Mouse (Mus musculus) large intestine, adult 2 months (tissue): ENCODE results near the gene Metap1d. TPM values are rescaled to one million over a fixed set of nuclear protein-coding genes. Genes with fewer than 3 reads are reported as not detected.
A peak's percentile ranks its signal among the peaks of the same experiment; 100 is the strongest.

Experiments
- DNase-seq: peaks from one replicate; pipeline ENCODE4 v3.0.0-alpha.2; 2012; ENCODE audit warnings: low read depth, low spot score
- whole genome bisulfite sequencing: fragments of 180-500 bp; shearing (Covaris S2); methylation state at CpG from one replicate; pipeline ENCODE4 v1.1.7; 2018; 5-methylcytosine and 5-hydroxymethylcytosine counted together
- polyA plus RNA-seq: library from polyadenylated mRNA; depleted of rRNA; stranded (reverse); fragments of >200 nt; gene quantifications from 2 replicates; pipeline ENCODE4 v1.2.3, GENCODE M21; 2012; rRNA removed

The Metap1d gene
- 12.7 and 15.6 TPM in 2 replicates for polyA plus RNA-seq

DNA sequence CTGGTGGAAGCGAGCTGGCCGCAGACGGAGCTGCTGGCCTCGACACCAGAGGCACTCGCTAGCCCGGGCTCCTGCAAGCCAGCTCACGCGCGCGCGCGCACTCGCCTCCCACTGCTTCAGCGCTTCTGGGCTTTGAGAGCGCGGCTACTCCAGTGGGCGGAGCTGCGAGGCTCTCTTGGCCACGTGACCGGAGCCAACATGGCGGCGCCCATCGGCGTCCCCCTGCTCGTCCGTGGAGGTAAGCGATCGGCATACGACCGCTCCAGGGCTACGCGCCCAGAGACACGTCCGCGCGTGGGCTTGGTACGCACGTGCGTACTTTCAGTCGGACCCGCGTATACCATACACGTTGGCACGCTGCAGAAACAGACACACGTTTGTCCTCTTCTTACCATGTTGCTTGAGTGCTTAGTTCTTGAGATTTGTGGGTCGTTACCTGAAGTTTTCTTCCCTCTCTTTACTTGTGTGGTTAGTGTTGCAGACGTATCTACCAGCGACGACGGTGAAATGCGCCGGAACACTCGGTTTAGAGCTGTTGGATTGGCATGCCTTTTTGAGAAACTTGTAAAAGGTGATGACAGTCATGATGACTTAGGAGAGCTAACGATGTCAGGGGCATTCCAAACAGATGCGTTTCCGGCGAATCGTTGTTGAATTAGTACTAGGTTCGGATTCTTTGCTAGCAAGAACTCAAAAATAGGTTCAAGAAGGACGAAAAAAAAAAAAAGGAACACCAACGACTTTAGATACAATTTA lies at the start of gene Metap1d:
Gene Metap1d, plus strand, starts transcription at position 116 of the 756 bp plus-strand sequence.
- peak; percentile 82 for DNase-seq
- under 1% methylated on average over 61 of the region's 61 CpGs for WGBS

DNA sequence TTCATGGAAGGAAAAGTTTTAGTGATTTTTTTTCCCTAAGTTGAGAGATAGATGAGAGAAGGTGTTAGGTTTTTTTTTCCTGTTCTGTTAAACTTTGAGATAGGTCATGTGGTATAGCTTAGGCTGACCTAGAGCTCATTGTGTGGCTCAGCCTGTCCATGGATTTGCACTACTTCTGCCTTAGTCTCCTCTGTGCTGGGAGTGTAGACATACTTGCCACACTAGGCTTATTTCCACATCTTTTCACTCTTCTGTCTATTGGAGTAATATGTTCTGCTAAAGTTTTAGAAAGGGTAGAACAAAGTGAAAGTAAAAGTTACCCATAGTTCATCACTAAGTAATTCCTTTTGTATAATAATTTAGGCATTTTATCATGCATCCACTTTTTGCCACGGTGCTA lies 47.5 kb upstream of the Metap1d start:
- WGBS = 80% methylated on average over 1 of the region's 1 CpGs
- DNase-seq = no peak

DNA sequence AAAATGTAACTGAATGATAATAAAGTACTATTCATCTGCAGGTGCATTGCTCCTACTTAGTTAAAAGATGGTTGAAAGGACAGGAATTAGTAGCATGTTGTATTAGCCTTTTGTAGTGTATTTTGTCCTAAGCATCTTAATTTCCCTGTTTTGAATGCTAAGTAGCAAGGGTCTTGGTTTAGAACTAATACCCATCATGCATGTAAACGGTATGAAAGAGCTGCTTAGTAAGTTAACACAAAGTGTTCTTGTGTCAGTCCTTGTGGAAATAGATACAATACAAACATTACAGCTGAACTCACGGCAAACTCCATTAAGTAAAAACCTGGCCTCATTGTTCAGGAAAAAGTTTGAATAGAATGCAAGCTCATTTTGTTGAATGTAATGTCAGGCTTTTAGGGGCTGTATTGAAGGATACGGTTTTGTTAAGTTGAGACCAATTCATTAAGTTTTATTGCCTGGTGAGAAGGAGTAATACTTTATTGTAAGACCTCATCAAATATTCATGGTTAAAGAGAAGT lies 34.3 kb upstream of the Metap1d start:
- WGBS = 85% methylated on average over 3 of the region's 3 CpGs

GRCm38 (mm10) chr2:71419408-71419807 lies 33.7 kb upstream of the Metap1d start:
- WGBS = 78% methylated on average over 3 of the region's 3 CpGs
- no peak for DNase-seq

More for the DNA sequence above, 34.3 kb upstream of the Metap1d start:
- DNase-seq = no peak

- no peak for DNase-seq
- WGBS = 94% methylated on average over 9 of the region's 9 CpGs
These were observed 32.1 kb upstream of the Metap1d start for GRCm38 (mm10) chr2:71420895-71421425.

- 74% methylated on average over 4 of the region's 4 CpGs for WGBS
- no peak for DNase-seq
These were observed 28.5 kb upstream of the Metap1d start for GRCm38 (mm10) chr2:71424545-71424944.

DNA sequence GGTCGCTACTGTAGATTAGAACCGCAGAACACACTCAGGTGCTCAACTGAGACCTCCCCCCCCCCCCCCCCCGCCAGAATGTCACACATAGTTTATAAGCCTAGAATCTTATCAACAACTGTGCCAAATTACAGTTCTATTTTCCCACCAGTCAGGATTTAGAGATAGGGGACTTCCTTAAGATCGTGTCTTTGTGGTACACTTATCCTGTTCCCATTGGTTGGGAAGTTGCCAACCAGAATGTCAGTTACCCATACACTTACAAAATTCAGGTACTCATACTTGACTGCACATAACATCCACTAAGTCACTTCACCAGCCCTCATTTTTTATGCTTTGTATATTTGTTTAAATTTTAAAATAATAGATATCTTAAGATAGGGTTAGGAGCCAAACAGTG lies 17.6 kb upstream of the Metap1d start:
- no peak for DNase-seq
- 80% methylated on average over 4 of the region's 4 CpGs for WGBS

- 33% methylated on average over 2 of the region's 2 CpGs for whole genome bisulfite sequencing
- DNase-seq = no peak
These were observed 9.7 kb upstream of the Metap1d start for GRCm38 (mm10) chr2:71443376-71443775.

DNA sequence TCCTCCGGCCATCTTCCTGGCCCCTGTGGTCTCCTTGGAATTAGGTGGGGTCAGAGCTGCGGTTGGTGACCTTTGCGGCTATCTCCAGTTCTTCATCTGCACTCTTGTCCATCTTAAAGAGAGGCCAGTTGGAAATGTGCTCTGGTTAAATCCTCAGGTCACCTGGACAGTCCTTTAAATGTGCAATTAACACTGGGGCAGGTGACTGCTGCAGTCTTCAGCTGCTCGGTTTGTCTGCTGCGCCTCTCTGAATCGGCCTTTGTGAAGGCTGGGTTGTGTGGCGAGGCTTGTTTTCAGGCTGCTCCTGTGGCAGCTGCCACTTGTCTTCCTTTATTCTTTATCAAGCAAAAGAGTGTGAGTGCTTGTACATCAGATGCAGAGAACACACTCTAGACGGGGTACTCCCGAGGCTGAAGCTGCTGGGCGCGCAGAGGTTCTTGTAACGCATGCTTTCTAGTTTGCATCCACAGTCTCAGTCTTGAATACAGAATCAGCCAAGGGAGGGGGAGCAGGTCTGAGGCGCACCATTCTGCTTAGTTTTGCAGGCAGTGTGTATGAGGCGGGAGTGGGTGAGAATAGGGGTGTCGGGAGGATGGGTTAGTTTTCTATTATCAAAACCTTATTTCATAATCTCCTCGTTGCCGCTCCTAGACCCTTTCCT lies 7.4 kb upstream of the Metap1d start:
- DNase-seq = no peak
- 60% methylated on average over 17 of the region's 17 CpGs for WGBS

DNA sequence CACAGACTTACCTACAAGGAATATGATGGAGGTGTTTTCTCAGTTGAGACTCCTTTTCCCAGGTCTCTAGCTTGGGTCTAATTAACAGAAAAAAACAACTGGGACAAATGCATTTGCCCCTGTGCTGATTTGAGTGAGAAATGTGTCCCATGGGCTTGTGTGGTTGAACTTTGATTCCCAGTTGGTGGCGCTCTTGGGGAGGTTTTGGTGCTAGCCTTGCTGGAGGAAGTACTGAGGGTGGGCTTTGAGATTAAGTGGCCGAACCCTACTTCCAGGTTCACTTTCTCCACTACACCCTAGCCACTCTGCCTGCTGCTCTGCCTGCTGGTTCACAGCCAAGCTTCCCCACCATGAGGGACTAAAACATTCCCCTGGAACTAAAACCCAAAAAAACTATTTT lies 3.5 kb upstream of the Metap1d start:
- DNase-seq = no peak
- 17% methylated on average over 2 of the region's 2 CpGs for WGBS

DNA sequence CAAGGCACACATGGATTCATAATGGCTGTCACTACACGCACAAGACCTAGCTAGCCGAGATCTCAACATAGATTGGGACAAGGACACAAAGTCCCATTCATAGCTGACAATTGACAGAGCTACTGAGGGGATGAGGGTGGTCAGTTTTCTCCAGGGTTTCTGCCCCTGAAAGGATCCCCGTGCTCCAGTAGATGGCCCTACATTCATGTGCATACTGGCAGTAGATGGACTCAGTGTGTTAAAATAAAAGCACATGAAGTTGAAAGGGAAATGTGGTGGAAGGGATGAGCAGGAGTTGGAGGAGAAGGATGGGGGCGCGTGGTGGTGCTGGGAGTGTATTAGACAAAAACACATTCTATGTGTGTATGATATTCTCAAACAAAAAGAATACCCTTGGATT lies 1.3 kb upstream of the Metap1d start:
- no peak for DNase-seq
- 75% methylated on average over 5 of the region's 5 CpGs for WGBS

- 15% methylated on average over 4 of the region's 4 CpGs for WGBS
- DNase-seq = no peak
These were observed 813 bp downstream of the Metap1d start for GRCm38 (mm10) chr2:71453917-71454260.

- WGBS = 80% methylated on average over 13 of the region's 13 CpGs
- no peak for DNase-seq
These were observed 5.5 kb downstream of the Metap1d start for GRCm38 (mm10) chr2:71458624-71459023.

GRCm38 (mm10) chr2:71459659-71460058 lies 6.6 kb downstream of the Metap1d start:
- DNase-seq = no peak
- 69% methylated on average over 1 of the region's 1 CpGs for WGBS

DNA sequence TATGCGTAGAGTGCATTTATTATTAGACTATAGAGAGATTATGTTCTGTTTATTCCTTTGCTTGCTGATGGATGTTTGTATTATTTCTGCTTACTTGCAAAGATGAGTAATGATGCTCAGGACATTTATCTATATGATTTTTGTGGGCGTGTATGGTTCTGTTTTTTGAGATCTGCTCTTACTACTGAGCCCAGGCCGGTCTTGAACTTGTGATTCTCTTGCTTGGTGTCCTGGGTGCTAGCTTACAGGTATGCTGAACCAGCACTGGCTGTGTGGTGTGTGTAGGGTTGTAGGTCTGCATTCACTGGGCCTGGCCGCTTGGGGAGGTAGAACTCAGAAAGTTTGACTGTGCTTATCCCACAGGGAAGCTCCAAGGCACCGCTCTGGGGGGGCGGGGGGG lies 8.1 kb downstream of the Metap1d start:
- 86% methylated on average over 6 of the region's 6 CpGs for WGBS
- no peak for DNase-seq

DNA sequence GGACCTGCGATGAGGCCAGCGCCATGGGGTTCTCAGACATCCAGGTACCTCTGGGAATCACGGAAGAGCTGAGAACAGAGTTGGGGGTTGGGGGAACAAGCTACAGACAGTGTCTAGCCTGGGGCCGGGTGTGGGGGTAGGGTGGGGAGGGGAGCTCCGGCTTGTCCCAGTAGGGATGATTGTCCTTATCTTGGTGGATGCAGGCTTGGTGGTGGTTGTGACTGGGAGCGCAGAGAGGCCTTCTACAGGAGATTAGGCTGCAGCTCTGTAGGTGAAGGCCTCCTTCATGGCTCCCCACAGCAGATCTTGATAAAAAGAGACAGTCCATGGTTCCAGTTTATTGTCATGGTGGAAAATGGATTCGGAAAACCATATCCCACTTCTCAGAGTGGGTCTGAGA lies 8.5 kb downstream of the Metap1d start:
- WGBS = 81% methylated on average over 7 of the region's 7 CpGs
- no peak for DNase-seq

DNA sequence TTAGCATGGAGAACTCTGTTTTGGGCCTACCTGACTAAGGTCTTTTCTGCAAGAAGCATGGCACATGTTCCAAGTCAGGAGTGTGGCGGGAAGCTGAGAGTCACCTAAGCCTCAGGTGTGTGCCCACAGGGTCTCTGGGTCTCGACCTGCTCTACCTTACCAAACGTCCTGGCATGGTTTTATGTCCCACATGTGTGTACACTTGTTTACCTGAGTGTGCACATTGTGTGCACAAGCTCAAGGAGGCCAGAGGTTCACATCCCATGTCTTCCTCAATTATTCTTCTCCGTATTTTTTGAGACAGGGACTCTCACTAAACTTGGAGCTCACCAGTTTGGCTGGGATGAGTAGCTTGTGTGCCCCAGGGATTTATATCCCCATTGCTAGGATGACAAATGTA lies 9.0 kb downstream of the Metap1d start:
- no peak for DNase-seq
- WGBS = 85% methylated on average over 4 of the region's 4 CpGs

GRCm38 (mm10) chr2:71462553-71462952 lies 9.5 kb downstream of the Metap1d start:
- WGBS = 80% methylated on average over 3 of the region's 3 CpGs
- DNase-seq = no peak

DNA sequence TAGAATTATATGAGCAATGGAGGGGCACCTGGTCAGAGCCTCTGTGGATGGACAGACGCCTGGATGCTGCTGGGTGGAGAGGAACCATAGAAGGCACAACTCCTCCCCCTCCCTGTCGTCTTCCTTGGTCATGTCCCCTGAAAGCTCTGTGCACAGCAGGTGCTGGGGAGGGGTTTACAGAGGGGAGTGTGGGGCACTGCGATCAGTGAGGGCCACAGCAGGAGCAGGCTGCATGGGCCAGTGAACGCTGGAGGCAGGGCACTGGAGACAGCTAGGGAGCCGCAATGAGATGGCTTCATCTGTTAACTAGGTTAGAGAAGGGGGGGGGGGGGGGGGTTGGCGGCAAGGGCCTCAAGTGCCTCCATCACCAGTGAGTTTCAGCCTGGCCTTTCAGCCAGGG lies 13.0 kb downstream of the Metap1d start:
- DNase-seq = no peak
- 47% methylated on average over 6 of the region's 6 CpGs for WGBS

DNA sequence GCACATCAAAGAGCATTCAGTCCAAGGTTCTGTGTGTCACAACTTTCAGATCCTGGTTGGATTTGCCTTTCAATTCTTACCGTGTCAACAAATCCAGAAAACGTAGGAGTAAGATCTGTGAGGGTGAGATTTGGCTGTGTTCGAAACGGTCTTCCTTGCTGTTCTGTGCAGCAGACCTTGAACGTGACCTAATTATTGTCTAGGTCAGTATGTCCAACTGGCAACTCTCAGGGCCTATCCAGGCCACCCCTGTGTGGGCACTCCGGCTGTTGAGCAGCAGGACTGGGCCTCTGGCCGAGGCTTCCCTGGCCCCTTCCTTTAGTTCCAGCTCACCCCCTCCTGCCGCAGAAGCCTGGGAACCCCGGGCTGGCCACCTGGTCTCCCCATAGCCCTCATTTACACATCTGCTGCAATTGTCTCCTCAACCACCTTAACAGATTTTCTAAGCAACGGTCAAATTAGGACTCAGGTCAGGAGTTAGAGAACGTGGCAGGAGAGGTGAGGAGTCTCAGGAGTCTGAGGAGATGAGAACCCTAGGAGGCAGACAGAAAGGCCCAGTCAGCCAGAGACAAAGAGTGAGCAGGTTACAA lies 13.9 kb downstream of the Metap1d start:
- WGBS = 80% methylated on average over 11 of the region's 11 CpGs

DNA sequence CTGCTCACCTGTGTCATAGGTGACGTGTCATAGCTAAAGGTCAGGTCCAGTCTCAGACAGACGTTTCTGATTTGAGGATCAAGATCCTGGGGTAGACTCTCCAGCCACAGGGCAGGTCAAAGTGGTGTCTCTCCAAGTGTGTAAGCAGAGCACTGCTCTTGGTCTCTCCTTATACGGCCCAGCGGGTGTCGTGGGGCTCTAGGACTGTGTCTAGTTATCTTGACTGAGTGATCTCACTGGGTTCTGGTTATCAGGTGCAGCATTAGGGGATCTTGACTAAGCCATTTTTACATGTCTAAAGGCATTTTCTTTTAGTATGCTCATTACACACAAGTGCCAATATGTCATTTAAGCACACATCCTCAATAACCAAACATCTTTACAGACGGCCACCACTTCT lies 18.0 kb downstream of the Metap1d start:
- WGBS = 90% methylated on average over 6 of the region's 6 CpGs
- no peak for DNase-seq

More for the DNA sequence above, 13.9 kb downstream of the Metap1d start:
- no peak for DNase-seq
